Mouse (Mus musculus) adrenal gland (tissue): ENCODE measurements at regions not wholly inside any gene's neighbourhood (a gene's known extent, or its start where the extent isn't known, plus 50 kb on each side); places are given as distances from the start of the nearest gene placed in this dataset.

Experiments used
- intact Hi-C: fragments of 180-260 bp; cut with DNase I; formaldehyde crosslinking; loops from one replicate; pipeline ENCODE4 v1.15.1; 2025

DNA sequence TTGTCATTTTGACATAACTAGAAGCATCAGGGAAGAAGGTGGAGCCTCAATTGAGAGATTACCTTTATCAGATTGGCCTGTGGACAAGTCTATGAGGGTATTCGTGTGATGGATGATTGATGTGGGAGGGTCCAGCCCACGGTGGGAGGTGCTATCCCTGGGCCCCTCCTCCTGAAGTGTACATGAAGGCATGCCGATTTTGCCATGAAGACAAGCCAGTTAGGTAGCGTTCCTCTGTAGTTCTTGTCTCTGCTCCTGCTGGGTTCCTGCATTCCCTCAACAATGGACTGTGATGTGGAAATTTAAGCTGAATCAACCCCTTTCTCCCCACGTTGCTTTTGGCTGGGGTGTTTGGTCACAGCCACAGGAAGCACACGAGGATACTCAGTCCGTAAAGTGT, 317.5 kb downstream of the Gm49356 start:
- intact Hi-C loops: no loop called here

GRCm38 (mm10) chr15:59207976-59208375, 318.9 kb downstream of the Gm49356 start:
- intact Hi-C loops: no loop called here

DNA sequence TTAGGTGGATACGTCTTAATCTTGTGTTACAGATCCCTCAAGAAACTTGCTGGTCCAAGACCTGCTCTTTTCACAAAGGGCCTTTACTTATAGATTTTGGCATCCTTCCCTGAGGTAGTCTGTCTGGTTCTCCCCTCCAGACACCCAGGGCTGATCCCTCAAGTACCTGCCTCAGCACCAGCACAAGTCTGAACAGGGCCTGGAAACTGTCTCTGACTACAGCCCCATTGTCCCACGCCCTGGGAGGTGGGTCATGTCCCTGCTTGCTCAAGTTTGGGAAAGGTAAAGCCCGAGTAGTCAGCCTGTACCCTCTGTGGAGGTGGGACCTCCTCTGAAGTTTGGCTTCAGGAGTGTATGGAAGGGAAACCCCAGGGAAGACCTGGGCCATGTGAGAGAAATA, 323.3 kb downstream of the Gm49356 start:
- intact Hi-C loops: loop anchor here (5.0 kb wide), 1 partner anchor 50 kb away; no protein-coding TSS in a partner anchor

DNA sequence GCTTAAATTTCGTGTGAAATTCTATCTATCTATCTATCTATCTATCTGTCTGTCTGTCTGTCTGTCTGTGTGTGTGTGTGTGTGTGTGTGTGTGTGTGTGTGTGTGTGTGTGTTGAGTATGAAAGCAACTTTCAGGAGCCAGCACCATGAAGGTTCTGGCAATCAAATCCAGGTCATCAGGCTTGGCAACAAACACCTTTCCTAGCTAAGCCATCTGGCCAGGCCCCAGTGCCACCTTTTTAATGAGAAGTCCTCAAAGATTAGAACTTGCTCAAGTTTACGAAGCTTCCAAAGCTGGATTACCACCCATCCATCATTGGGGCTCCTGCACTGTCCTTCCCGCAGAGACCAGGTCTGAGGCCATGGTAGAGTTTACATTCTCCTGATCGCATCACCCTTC, 325.0 kb downstream of the Gm49356 start:
- intact Hi-C loops: loop anchor here (5.0 kb wide), 1 partner anchor 48 kb away; no protein-coding TSS in a partner anchor

GRCm38 (mm10) chr15:59215239-59215638, 326.1 kb downstream of the Gm49356 start:
- intact Hi-C loops: no loop called here

DNA sequence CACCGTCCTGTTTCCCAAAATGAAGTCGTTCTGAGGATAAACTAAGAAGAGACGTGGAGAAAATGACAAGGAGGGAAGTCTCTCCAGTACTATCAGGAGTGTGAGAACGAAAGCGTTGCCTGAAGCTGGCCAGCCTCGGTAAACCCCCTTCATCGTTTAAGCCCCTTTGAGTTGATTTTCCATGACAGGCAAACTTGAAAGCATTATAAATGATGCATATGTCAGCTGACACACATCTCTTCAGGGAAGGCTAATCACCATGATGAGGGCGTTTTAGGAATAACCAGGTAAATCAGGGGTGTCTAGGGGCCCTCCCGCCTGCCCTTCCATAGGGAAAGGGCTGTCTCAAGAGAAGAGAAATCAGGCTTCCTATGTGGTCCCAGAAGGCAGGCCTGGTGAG, 328.4 kb downstream of the Gm49356 start:
- intact Hi-C loops: no loop called here

- intact Hi-C loops: no loop called here
These were observed 329.8 kb downstream of the Gm49356 start for GRCm38 (mm10) chr15:59218916-59219315.

GRCm38 (mm10) chr15:59225637-59226036, 336.5 kb downstream of the Gm49356 start:
- intact Hi-C loops: no loop called here

GRCm38 (mm10) chr15:59227293-59227692, 338.2 kb downstream of the Gm49356 start:
- intact Hi-C loops: no loop called here

GRCm38 (mm10) chr15:59230536-59230935, 341.4 kb downstream of the Gm49356 start:
- intact Hi-C loops: no loop called here

DNA sequence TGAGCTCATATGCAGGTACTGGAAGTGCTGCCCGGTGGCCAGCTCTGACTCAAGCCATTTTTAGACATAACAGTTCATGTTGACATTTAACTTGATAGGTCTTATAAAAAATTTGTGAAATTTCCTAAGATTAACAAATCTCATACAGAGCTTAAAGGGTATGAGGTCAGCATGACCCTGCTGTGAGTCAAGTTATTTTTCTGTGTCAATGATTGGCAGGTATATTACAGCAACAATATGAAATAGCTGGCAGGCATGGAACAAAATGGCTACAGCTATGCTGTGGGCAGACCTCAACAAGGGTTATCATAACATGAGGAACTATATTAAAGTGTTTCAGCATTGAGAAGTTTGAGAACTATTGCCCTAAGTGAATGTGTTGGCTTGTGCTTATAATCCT, 342.6 kb downstream of the Gm49356 start:
- intact Hi-C loops: no loop called here

DNA sequence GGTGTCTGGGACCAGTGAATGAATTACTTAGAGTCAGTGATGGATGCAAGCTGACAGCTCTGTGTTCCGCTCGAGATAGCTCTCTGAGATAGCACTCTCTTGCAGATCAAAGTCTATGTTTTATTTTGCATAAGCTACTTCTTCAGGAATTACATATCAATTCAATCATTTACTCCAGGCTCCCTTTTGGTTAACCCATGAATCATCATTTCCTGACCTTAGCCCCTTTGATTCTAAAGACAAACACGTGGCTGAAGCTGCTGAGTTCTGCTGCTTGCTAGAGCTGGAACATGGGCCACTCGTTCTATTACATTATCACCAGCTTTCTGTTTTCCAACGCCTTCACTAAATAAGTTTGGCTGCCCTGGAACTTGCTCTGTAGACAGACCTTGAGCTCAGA, 343.2 kb downstream of the Gm49356 start:
- intact Hi-C loops: no loop called here

DNA sequence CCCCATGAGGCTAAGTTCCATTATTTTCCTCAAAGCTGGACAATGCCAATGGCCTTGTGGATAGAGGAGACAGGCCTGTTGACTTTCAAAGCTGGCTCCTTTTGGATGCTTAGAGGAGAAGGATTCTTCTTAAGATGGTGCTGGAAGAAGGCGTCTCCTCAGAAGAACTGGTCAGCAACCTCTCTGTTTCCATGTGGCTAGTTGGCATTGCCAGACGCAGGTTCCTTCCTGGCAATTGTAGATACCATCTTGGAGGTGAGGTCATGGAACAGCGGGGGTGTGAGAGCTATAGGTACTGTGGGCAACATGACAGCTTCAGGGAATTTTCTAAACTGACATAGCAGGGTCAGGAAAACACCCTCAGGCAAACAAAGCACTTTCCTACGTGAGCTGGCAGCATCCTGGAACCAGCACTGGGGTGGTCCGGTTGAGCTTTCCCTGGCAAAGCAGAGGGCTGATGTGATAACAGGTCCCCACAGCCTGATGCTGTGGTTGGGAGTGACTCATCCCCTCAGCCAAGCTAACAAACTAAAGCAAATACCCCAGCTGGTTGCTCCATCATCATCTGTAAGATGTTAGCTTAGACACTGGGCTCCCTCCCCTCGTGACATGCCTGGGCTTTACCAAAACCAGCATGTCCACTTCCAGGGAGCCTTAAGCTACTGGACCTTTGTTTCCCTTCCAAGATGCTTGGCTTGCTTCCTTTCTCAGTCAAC, 348.5 kb downstream of the Gm49356 start:
- intact Hi-C loops: no loop called here

- intact Hi-C loops: no loop called here
These were observed 352.7 kb downstream of the Gm49356 start for GRCm38 (mm10) chr15:59241752-59242151.

- intact Hi-C loops: no loop called here
These were observed 357.0 kb downstream of the Gm49356 start for GRCm38 (mm10) chr15:59245927-59246649.

- intact Hi-C loops: no loop called here
These were observed 359.6 kb downstream of the Gm49356 start for GRCm38 (mm10) chr15:59248477-59249260.

DNA sequence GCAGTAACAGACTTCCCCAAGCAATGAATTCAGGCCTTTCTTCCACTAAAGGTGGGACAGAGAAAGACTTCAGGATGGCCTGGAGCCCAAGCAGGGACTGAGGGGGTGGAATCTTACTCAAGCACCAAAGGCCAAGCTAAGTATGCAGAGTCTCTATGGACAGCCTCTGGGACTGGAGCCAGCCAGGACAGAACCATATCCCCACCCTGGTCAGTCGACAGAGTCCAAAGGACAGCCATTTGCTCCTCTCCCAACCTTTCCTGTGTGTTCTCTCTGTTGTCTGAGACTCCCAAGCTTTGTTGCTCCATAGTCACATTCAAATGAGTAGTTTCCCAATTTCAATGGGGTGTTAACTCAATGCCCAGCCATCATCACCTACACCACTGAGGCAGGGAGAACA, 372.3 kb downstream of the Gm49356 start:
- intact Hi-C loops: loop anchor here (5.0 kb wide), 1 partner anchor 49 kb away; no protein-coding TSS in a partner anchor

- intact Hi-C loops: loop anchor here (5.0 kb wide), 1 partner anchor 50 kb away; no protein-coding TSS in a partner anchor
These were observed 373.3 kb downstream of the Gm49356 start for GRCm38 (mm10) chr15:59262380-59262779.

DNA sequence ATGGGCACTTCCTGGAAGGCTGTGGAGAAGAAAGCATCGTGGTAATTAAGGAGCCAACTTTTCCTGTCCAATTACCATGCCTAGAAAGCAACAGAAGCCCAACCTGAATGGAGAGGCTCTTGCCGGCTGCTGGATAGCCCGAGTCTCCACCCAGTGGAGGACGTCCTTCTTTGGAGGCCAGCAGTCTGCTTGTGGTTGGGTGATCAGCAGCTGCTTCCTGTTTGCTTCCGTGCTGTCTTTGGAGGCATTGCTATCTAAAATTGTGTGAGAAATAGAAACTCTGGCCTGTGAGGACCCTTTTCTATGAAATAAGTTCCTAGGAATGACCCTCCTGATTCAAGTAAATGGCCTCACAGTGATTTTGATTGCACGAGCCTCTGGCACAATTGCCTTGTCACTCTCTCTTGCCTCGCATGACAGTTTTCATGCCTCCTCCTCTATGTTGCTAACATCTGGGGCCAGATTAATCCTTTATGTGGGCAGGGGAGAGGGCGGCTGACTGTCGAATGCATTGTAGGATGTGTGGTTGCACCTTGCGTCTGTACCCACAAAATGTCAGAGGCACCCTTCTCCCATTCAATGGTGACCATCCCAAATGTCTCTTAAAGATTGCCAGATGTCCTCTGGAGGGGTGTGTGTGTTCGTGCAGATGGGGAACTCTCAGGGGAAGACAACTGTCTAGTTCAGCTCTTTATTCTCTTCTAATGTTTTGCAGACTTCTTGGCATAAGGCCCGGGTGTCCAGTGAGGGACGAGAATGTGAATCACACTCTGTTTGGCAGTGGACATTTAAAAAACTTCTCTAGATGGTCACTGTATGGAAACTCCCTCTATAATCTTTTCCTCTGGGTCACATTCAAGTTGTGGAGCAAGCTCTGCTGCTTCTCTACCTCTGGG, 374.6 kb downstream of the Gm49356 start:
- intact Hi-C loops: loop anchor here (5.0 kb wide), 1 partner anchor 51 kb away; no protein-coding TSS in a partner anchor
